Mouse (Mus musculus) neural tube, embryonic 15.5 days (tissue): ENCODE results near the gene Faf2. TPM values are rescaled to one million over a fixed set of nuclear protein-coding genes. Genes with fewer than 3 reads are reported as not detected.

ENCODE experiments used
- ATAC-seq: fragments of 200-750 bp; cut with Nextera tagmentation; 2 replicates; pipeline ENCODE4 v1.8.0; 2017; ENCODE audit warnings: mild to moderate bottlenecking, moderate TSS enrichment, moderate library complexity; ENCODE audit not compliant: low FRiP score
- H3K27ac ChIP-seq: fragments of 300-500 bp; sonication (generic); replicated peaks from 2 replicates; pipeline ENCODE4 v1.5.1; 2015; ENCODE audit warnings: mild to moderate bottlenecking, inconsistent platforms
- H3K27me3 ChIP-seq: fragments of 300-500 bp; sonication (generic); replicated peaks from 2 replicates; pipeline ENCODE4 v1.6.1; 2015; ENCODE audit warnings: inconsistent platforms
- H3K36me3 ChIP-seq: fragments of 300-500 bp; sonication (generic); 2 replicates; pipeline ENCODE4 v1.6.1; 2015; ENCODE audit warnings: inconsistent platforms
- H3K4me1 ChIP-seq: fragments of 300-500 bp; sonication (generic); 2 replicates; pipeline ENCODE4 v1.6.1; 2015; ENCODE audit warnings: inconsistent platforms
- H3K4me2 ChIP-seq: fragments of 300-500 bp; sonication (generic); 2 replicates; pipeline ENCODE4 v1.6.1; 2015; ENCODE audit warnings: inconsistent platforms, mild to moderate bottlenecking, moderate library complexity
- H3K4me3 ChIP-seq: fragments of 300-500 bp; sonication (generic); replicated peaks from 2 replicates; pipeline ENCODE4 v1.5.1; 2015; ENCODE audit warnings: mild to moderate bottlenecking, inconsistent platforms
- H3K9ac ChIP-seq: fragments of 300-500 bp; sonication (generic); replicated peaks from 2 replicates; pipeline ENCODE4 v1.6.1; 2015; ENCODE audit warnings: mild to moderate bottlenecking, inconsistent platforms
- H3K9me3 ChIP-seq: fragments of 300-500 bp; sonication (generic); replicated peaks from 2 replicates; pipeline ENCODE4 v1.6.1; 2016; ENCODE audit warnings: inconsistent platforms
- WGBS: fragments of 180-500 bp; shearing (Covaris S2); methylation state at CpG from one replicate; pipeline ENCODE4 v1.1.7; 2015; ENCODE audit warnings: mixed read lengths; 5-methylcytosine and 5-hydroxymethylcytosine counted together
- polyA plus RNA-seq: library from polyadenylated mRNA; unstranded; fragments of >200 nt; fragmentation: Nextera tagmentation; extraction: Ambion mirVana; gene quantifications from 2 replicates; pipeline ENCODE4 v1.2.1, GENCODE M21; 2015

Faf2 gene
- 58.1 and 64.7 TPM in 2 replicates for polyA plus RNA-seq

GRCm38 (mm10) chr13:54621155-54621932 lies at the start of gene Faf2:
Faf2 (plus strand) TSS chr13:54621784.
- Histone ChIP-seq H3K36me3 (no peaks in the 10 kb centered on the region), H3K9ac (peak within 1 kb of the TSS; percentile 99), H3K27me3 (no peaks in the 10 kb centered on the region), H3K4me3 (peak within 1 kb of the TSS; percentile 94), H3K27ac (peak within 1 kb of the TSS; percentile 90), H3K4me2 (peak within 1 kb of the TSS; percentile 92), H3K9me3 (no peaks in the 10 kb centered on the region), H3K4me1 (peaks cover 24% of the 10 kb centered on the region)
- ATAC-seq: peak; percentile 98
- 12% methylated on average over 44 of the region's 44 CpGs for WGBS

- Histone ChIP-seq H3K36me3 (peaks cover 9% of the 10 kb centered on the region), H3K9me3 (no peaks in the 10 kb centered on the region), H3K4me1 (peaks cover 29% of the 10 kb centered on the region), H3K4me2 (no peak overlapping the region), H3K4me3 (no peak overlapping the region), H3K9ac (no peak overlapping the region), H3K27me3 (no peaks in the 10 kb centered on the region), H3K27ac (no peak overlapping the region)
- 84% methylated on average over 4 of the region's 4 CpGs for WGBS
- ATAC-seq: no peak
Observed at GRCm38 (mm10) chr13:54572621-54573020, 49.0 kb upstream of the Faf2 start.

GRCm38 (mm10) chr13:54574854-54575481 lies 46.6 kb upstream of the Faf2 start, which contains the start of gene Arl10:
Arl10 (plus strand) TSS chr13:54575015.
- no peaks in the 10 kb centered on the region for H3K27me3 ChIP-seq
- peak within 1 kb of the TSS; percentile 100 for H3K4me3 ChIP-seq
- H3K27ac ChIP-seq: peak within 1 kb of the TSS; percentile 86
- WGBS: under 1% methylated on average over 54 of the region's 55 CpGs
- peaks cover 27% of the 10 kb centered on the region for H3K36me3 ChIP-seq
- H3K4me2 ChIP-seq: peak within 1 kb of the TSS; percentile 88
- peak; percentile 92 for ATAC-seq
- peak within 1 kb of the TSS; percentile 97 for H3K9ac ChIP-seq
- peaks cover 42% of the 10 kb centered on the region for H3K4me1 ChIP-seq
- H3K9me3 ChIP-seq: no peaks in the 10 kb centered on the region

- Histone ChIP-seq H3K4me2 (peak overlapping the region; percentile 88), H3K4me3 (peak overlapping the region; percentile 100), H3K9me3 (no peaks in the 10 kb centered on the region), H3K27ac (peak overlapping the region; percentile 86), H3K4me1 (peaks cover 42% of the 10 kb centered on the region), H3K9ac (peak overlapping the region; percentile 97), H3K27me3 (no peaks in the 10 kb centered on the region), H3K36me3 (peaks cover 30% of the 10 kb centered on the region)
- peak; percentile 26; the same call in 1 of the 2 replicates for ATAC-seq
- 3% methylated on average over 19 of the region's 19 CpGs for whole genome bisulfite sequencing
Observed at GRCm38 (mm10) chr13:54575489-54575888, 46.1 kb upstream of the Faf2 start.

GRCm38 (mm10) chr13:54577652-54578507 lies 43.7 kb upstream of the Faf2 start:
- Histone ChIP-seq H3K9ac (no peak overlapping the region; the same call in 1 of the 2 replicates), H3K4me1 (peaks cover 46% of the 10 kb centered on the region), H3K27me3 (no peaks in the 10 kb centered on the region), H3K4me3 (no peak overlapping the region), H3K4me2 (peak overlapping the region; percentile 11; the same call in 1 of the 2 replicates), H3K36me3 (peaks cover 51% of the 10 kb centered on the region), H3K27ac (no peak overlapping the region), H3K9me3 (no peaks in the 10 kb centered on the region)
- WGBS: 78% methylated on average over 21 of the region's 21 CpGs
- no peak for ATAC-seq

GRCm38 (mm10) chr13:54581385-54581784 lies 40.2 kb upstream of the Faf2 start:
- 86% methylated on average over 2 of the region's 2 CpGs for WGBS
- no peak overlapping the region for H3K27ac ChIP-seq
- H3K27me3 ChIP-seq: no peaks in the 10 kb centered on the region
- no peak overlapping the region for H3K4me2 ChIP-seq
- H3K9me3 ChIP-seq: no peaks in the 10 kb centered on the region
- H3K9ac ChIP-seq: no peak overlapping the region
- H3K4me1 ChIP-seq: peaks cover 30% of the 10 kb centered on the region
- no peak overlapping the region for H3K4me3 ChIP-seq
- no peak for ATAC-seq
- peaks cover 84% of the 10 kb centered on the region for H3K36me3 ChIP-seq

- H3K27me3 ChIP-seq: no peaks in the 10 kb centered on the region
- no peak overlapping the region for H3K4me3 ChIP-seq
- no peak for ATAC-seq
- H3K4me1 ChIP-seq: peaks cover 22% of the 10 kb centered on the region
- peak overlapping the region; percentile 28; the same call in 1 of the 2 replicates for H3K27ac ChIP-seq
- H3K36me3 ChIP-seq: peaks cover 80% of the 10 kb centered on the region
- WGBS: 57% methylated on average over 10 of the region's 10 CpGs
- no peak overlapping the region for H3K9ac ChIP-seq
- H3K9me3 ChIP-seq: no peaks in the 10 kb centered on the region
- no peak overlapping the region for H3K4me2 ChIP-seq
Observed at GRCm38 (mm10) chr13:54582126-54582525, 39.5 kb upstream of the Faf2 start.

GRCm38 (mm10) chr13:54582860-54583259 lies 38.7 kb upstream of the Faf2 start:
- peaks cover 15% of the 10 kb centered on the region; the same call in 1 of the 2 replicates for H3K4me1 ChIP-seq
- H3K9me3 ChIP-seq: no peaks in the 10 kb centered on the region
- no peak for ATAC-seq
- H3K4me3 ChIP-seq: no peak overlapping the region
- no peaks in the 10 kb centered on the region for H3K27me3 ChIP-seq
- WGBS: 89% methylated on average over 5 of the region's 5 CpGs
- no peak overlapping the region for H3K4me2 ChIP-seq
- H3K9ac ChIP-seq: no peak overlapping the region
- H3K27ac ChIP-seq: no peak overlapping the region
- H3K36me3 ChIP-seq: peaks cover 73% of the 10 kb centered on the region

GRCm38 (mm10) chr13:54585831-54586230 lies 35.8 kb upstream of the Faf2 start:
- Histone ChIP-seq H3K4me2 (no peak overlapping the region), H3K9me3 (no peaks in the 10 kb centered on the region), H3K9ac (no peak overlapping the region), H3K27me3 (no peaks in the 10 kb centered on the region), H3K27ac (no peak overlapping the region), H3K4me1 (peaks cover 20% of the 10 kb centered on the region), H3K4me3 (no peak overlapping the region), H3K36me3 (peaks cover 51% of the 10 kb centered on the region)
- no peak for ATAC-seq
- WGBS: 93% methylated on average over 11 of the region's 11 CpGs

- peak; percentile 21; the same call in 1 of the 2 replicates for ATAC-seq
- no peaks in the 10 kb centered on the region for H3K9me3 ChIP-seq
- WGBS: 1% methylated on average over 24 of the region's 24 CpGs
- H3K27me3 ChIP-seq: no peaks in the 10 kb centered on the region
- peaks cover 40% of the 10 kb centered on the region for H3K4me1 ChIP-seq
- peak overlapping the region; percentile 94 for H3K4me3 ChIP-seq
- peak overlapping the region; percentile 80 for H3K4me2 ChIP-seq
- peak overlapping the region; percentile 98 for H3K9ac ChIP-seq
- H3K27ac ChIP-seq: peak overlapping the region; percentile 77
- peaks cover 29% of the 10 kb centered on the region for H3K36me3 ChIP-seq
Observed at GRCm38 (mm10) chr13:54589414-54589995, 32.1 kb upstream of the Faf2 start.
